Mouse (Mus musculus) embryonic fibroblast, embryonic 13.5 days (primary cell): ENCODE measurements around the gene Tenm2.

Experiments
- CTCF ChIP-seq: IDR thresholded peaks from 2 replicates; pipeline ENCODE4 v1.5.1; 2011; ENCODE audit warnings: mild to moderate bottlenecking, control low read depth, low read length, moderate library complexity, borderline replicate concordance; ENCODE audit not compliant: insufficient read depth
- POLR2A ChIP-seq: IDR thresholded peaks from 2 replicates; pipeline ENCODE4 v1.6.1; 2011; ENCODE audit warnings: low read depth, mild to moderate bottlenecking, control low read depth, low read length, moderate library complexity

DNA sequence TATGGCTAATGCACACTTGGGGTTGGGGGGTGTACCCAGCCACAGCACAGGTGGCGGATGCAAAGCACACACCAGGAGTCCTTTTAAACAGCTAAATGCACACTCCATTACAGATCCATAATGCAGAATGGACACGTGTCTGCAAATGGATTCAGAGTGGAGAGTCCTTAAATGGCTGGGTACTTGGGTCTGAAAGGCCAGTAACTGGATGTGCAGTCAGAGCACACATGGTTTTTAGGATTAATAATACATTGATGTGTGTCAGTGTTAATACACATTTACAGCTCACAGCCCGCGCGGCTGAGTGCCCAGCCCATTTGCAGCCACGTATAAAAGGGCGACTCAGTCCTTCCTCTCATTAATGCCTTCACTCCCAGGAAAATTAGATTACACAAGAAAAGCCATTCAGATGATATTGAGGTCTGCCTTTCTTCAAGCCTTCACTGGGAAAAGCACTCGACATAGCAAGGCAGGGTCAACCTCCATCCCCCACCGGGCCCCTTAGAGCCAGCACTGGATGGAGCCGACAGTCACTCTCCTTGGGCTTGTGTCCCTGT is 1073.9 kb downstream of the Tenm2 start:
- TF ChIP-seq CTCF (no peak), POLR2A (no peak)
